Mouse (Mus musculus) megakaryocyte, embryonic 14.5 days (primary cell): ENCODE data around the gene Tmem253. TPM values are rescaled to one million over a fixed set of nuclear protein-coding genes. Genes with fewer than 3 reads are reported as not detected.
"Not testable (repeated sequence)": the region's sequence is repeated elsewhere in the genome, so short reads cannot be mapped to it uniquely, and the experiment has no call there.

Experiments
- H3K27me3 ChIP-seq: replicated peaks from 2 replicates; pipeline ENCODE3; 2012; ENCODE audit warnings: inconsistent platforms
- H3K36me3 ChIP-seq: replicated peaks from 2 replicates; pipeline ENCODE3; 2012; ENCODE audit warnings: low read length, inconsistent platforms, mixed read lengths
- H3K4me1 ChIP-seq: 2 replicates; pipeline ENCODE4 v1.6.1; 2012; ENCODE audit warnings: inconsistent platforms
- H3K4me3 ChIP-seq: replicated peaks from 2 replicates; pipeline ENCODE3; 2012; ENCODE audit warnings: moderate library complexity, mild to moderate bottlenecking, inconsistent platforms
- H3K9me3 ChIP-seq: 2 replicates; pipeline ENCODE4 v1.6.1; 2012; ENCODE audit warnings: inconsistent platforms
- FLI1 ChIP-seq: IDR thresholded peaks from 2 replicates; pipeline ENCODE4 v1.6.1; 2012; ENCODE audit warnings: low read length, inconsistent platforms, mixed read lengths
- GATA1 ChIP-seq: IDR thresholded peaks from 3 replicates; pipeline ENCODE4 v1.6.1; 2012; ENCODE audit warnings: mixed read lengths, low read length, inconsistent platforms, borderline replicate concordance
- polyA plus RNA-seq: library from polyadenylated mRNA; stranded (reverse); fragments of >175 nt; gene quantifications from 2 replicates; pipeline ENCODE4 v1.2.3, GENCODE M21; 2012; ENCODE audit warnings: low replicate concordance; ENCODE audit not compliant: insufficient read depth

The Tmem253 gene
- polyA plus RNA-seq, 1 experiment = not detected

GRCm38 (mm10) chr14:52021138-52021529 is 5.7 kb downstream of the Tmem253 start:
- Histone ChIP-seq H3K9me3 (no peaks in the 10 kb centered on the region), H3K36me3 (peaks cover 14% of the 10 kb centered on the region), H3K27me3 (no peaks in the 10 kb centered on the region), H3K4me1 (peaks cover 75% of the 10 kb centered on the region), H3K4me3 (peak overlapping the region; percentile 31)
- TF ChIP-seq FLI1 (no peak), GATA1 (no peak)

- H3K9me3 ChIP-seq = no peaks in the 10 kb centered on the region
- no peaks in the 10 kb centered on the region for H3K27me3 ChIP-seq
- H3K36me3 ChIP-seq = peaks cover 13% of the 10 kb centered on the region
- H3K4me3 ChIP-seq = no peak overlapping the region
- no peak for TF ChIP-seq FLI1
- TF ChIP-seq GATA1 = no peak
- H3K4me1 ChIP-seq = peaks cover 69% of the 10 kb centered on the region
These were observed 6.2 kb downstream of the Tmem253 start for GRCm38 (mm10) chr14:52021568-52022212.

GRCm38 (mm10) chr14:52022244-52022708 is 6.8 kb downstream of the Tmem253 start:
- no peak for TF ChIP-seq FLI1
- TF ChIP-seq GATA1 = no peak
- Histone ChIP-seq H3K9me3 (no peaks in the 10 kb centered on the region), H3K36me3 (peaks cover 7% of the 10 kb centered on the region), H3K4me1 (peaks cover 64% of the 10 kb centered on the region), H3K27me3 (no peaks in the 10 kb centered on the region), H3K4me3 (peak overlapping the region; percentile 86)

GRCm38 (mm10) chr14:52022709-52023459 is 7.4 kb downstream of the Tmem253 start:
- Histone ChIP-seq H3K4me3 (peak overlapping the region; percentile 86), H3K27me3 (no peaks in the 10 kb centered on the region), H3K9me3 (no peaks in the 10 kb centered on the region), H3K36me3 (peaks cover 7% of the 10 kb centered on the region), H3K4me1 (peaks cover 60% of the 10 kb centered on the region)
- TF ChIP-seq GATA1 = no peak

- H3K4me1 ChIP-seq = peaks cover 51% of the 10 kb centered on the region
- no peak for TF ChIP-seq FLI1
- TF ChIP-seq GATA1 = no peak
- no peak overlapping the region for H3K4me3 ChIP-seq
- H3K36me3 ChIP-seq = no peaks in the 10 kb centered on the region
- peaks cover 3% of the 10 kb centered on the region; the same call in 1 of the 2 replicates for H3K9me3 ChIP-seq
- no peaks in the 10 kb centered on the region for H3K27me3 ChIP-seq
These were observed 8.7 kb downstream of the Tmem253 start for GRCm38 (mm10) chr14:52024133-52024532.

GRCm38 (mm10) chr14:52026342-52026741 is 10.9 kb downstream of the Tmem253 start:
- peaks cover 3% of the 10 kb centered on the region; the same call in 1 of the 2 replicates for H3K9me3 ChIP-seq
- no peaks in the 10 kb centered on the region for H3K27me3 ChIP-seq
- no peak for TF ChIP-seq GATA1
- no peak overlapping the region for H3K4me3 ChIP-seq
- no peaks in the 10 kb centered on the region for H3K36me3 ChIP-seq
- peaks cover 38% of the 10 kb centered on the region for H3K4me1 ChIP-seq

- TF ChIP-seq GATA1 = no peak
- no peak for TF ChIP-seq FLI1
- Histone ChIP-seq H3K4me3 (no peak overlapping the region), H3K27me3 (peaks cover 8% of the 10 kb centered on the region), H3K9me3 (peaks cover 6% of the 10 kb centered on the region; the same call in 1 of the 2 replicates), H3K36me3 (no peaks in the 10 kb centered on the region), H3K4me1 (no peaks in the 10 kb centered on the region)
These were observed 20.5 kb downstream of the Tmem253 start for GRCm38 (mm10) chr14:52035926-52036325.

GRCm38 (mm10) chr14:52039332-52039731 is 23.9 kb downstream of the Tmem253 start:
- Histone ChIP-seq H3K4me3 (no peak overlapping the region), H3K4me1 (peaks cover 21% of the 10 kb centered on the region)
- no peak for TF ChIP-seq GATA1

GRCm38 (mm10) chr14:52042359-52042758 is 26.9 kb downstream of the Tmem253 start, which contains the start of gene Olfr221:
Olfr221 (minus strand) TSS chr14:52042459.
- H3K9me3 ChIP-seq, H3K27me3 ChIP-seq, H3K36me3 ChIP-seq: not testable (repeated sequence)
- Histone ChIP-seq H3K4me1 (peaks cover 46% of the 10 kb centered on the region), H3K4me3 (peak within 1 kb of the TSS; percentile 8)

More at GRCm38 (mm10) chr14:52039332-52039731, 23.9 kb downstream of the Tmem253 start:
- peaks cover 10% of the 10 kb centered on the region for H3K27me3 ChIP-seq
- no peaks in the 10 kb centered on the region for H3K36me3 ChIP-seq
- H3K9me3 ChIP-seq = peaks cover 5% of the 10 kb centered on the region; the same call in 1 of the 2 replicates

GRCm38 (mm10) chr14:52043446-52043845 is 28.0 kb downstream of the Tmem253 start:
- no peaks in the 10 kb centered on the region for H3K36me3 ChIP-seq
- peaks cover 4% of the 10 kb centered on the region for H3K27me3 ChIP-seq
- no peak overlapping the region for H3K4me3 ChIP-seq
- H3K9me3 ChIP-seq = no peaks in the 10 kb centered on the region
- H3K4me1 ChIP-seq = peaks cover 46% of the 10 kb centered on the region
- TF ChIP-seq FLI1 = no peak
- TF ChIP-seq GATA1 = no peak
